In the genomic region with DNA sequence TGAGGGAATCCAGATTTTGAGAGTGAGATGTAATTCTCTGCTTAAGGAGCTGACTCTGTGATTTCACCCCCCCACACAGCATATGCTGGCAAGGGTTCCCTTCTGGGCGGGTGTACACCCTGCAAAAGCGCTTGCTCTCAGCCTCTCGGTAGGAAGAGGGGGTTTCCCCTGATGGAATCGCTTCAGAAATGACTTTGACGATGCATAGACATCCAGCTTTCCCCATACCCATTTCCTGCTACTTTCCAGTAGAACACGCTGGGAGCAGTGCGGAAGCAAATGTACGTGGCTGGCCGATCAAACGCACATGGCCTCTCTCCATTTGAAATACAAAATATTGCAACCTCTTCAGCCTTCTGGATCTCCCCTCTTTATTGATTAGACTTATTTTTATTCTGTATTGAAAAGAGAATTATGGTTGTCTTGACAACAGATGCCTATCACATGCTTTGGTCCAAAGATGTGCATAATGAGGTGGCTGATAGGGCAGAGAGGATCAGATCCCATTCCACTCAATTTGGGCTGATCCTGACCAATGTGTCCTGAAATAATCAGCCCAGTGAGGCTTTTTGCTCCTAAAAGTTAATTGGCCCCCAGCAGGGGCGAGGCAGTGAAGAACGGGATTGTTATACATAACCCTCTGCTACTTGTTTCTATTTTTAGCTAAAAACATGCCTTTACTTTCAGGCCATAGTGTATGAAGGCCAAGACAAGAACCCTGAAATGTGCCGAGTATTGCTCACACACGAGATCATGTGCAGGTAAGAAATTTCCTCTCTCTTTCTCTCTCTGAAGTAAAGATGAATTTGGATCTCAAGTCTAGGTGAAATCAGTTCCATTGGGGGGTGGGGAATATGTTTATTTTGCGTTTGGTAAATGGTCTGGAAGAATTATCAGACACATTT, we compare ENCODE assay signal across 12 mouse cellular contexts.
"Had no signal": no experiment of that assay in that cellular context is flagged by ENCODE, and none has a peak within 500 bp of the region (broad histone marks: within the 10 kb centered on the region; RNA-seq: fewer than 3 reads in every experiment).

No protein-coding gene starts in this region.

- H3K9ac ChIP-seq: kidney, embryonic 15.5 days; liver, embryonic 15.5 days had no signal

- H3K4me2 ChIP-seq: kidney, embryonic 15.5 days; liver, embryonic 11.5 days; liver, embryonic 15.5 days had no signal

- H3K4me1 ChIP-seq: liver, embryonic 15.5 days had no signal

- DNase-seq: kidney, adult 2 months; kidney, postnatal 36 days; lung, adult 2 months; lung, postnatal 36 days; thymus, postnatal 14 days had no signal

- H3K27me3 ChIP-seq: kidney, embryonic 15.5 days; liver, embryonic 15.5 days had no signal

- H3K4me3 ChIP-seq: kidney, embryonic 15.5 days; liver, embryonic 15.5 days; midbrain, embryonic 10.5 days had no signal

- H3K36me3 ChIP-seq: kidney, embryonic 15.5 days; liver, embryonic 15.5 days; midbrain, embryonic 10.5 days had no signal

- H3K9me3 ChIP-seq: kidney, embryonic 15.5 days; liver, embryonic 15.5 days; midbrain, embryonic 10.5 days had no signal

- ATAC-seq: lung, postnatal 0 days; midbrain, embryonic 16.5 days had no signal

- H3K27ac ChIP-seq: kidney, embryonic 15.5 days; liver, embryonic 15.5 days; midbrain, embryonic 10.5 days; stomach, postnatal 0 days had no signal
